Mouse (Mus musculus) layer of hippocampus, postnatal 10 days (tissue): ENCODE measurements around the gene Ptprj. TPM values are rescaled to one million over a fixed set of nuclear protein-coding genes. Genes with fewer than 3 reads are reported as not detected.
"Not testable (repeated sequence)": the region's sequence is repeated elsewhere in the genome, so short reads cannot be mapped to it uniquely, and the experiment has no call there.

Experiments
- DNase-seq, 2 experiments: peaks; one replicate each; pipeline ENCODE4 v3.0.0; 2021; ENCODE audit warnings: low spot score in 2 of 2
- total RNA-seq, 2 experiments: library from RNA; stranded (reverse); gene quantifications; 2 replicates each; pipeline ENCODE4 v1.2.3; 2021

Ptprj gene
- total RNA-seq, 2 experiments from 2014 or later, result 67.7 to 73.0 TPM

- no peak for DNase-seq
Observed at GRCm38 (mm10) chr2:90486226-90486755, 94.2 kb downstream of the Ptprj start.

GRCm38 (mm10) chr2:90481505-90481904 is 98.9 kb downstream of the Ptprj start:
- no peak for DNase-seq

DNA sequence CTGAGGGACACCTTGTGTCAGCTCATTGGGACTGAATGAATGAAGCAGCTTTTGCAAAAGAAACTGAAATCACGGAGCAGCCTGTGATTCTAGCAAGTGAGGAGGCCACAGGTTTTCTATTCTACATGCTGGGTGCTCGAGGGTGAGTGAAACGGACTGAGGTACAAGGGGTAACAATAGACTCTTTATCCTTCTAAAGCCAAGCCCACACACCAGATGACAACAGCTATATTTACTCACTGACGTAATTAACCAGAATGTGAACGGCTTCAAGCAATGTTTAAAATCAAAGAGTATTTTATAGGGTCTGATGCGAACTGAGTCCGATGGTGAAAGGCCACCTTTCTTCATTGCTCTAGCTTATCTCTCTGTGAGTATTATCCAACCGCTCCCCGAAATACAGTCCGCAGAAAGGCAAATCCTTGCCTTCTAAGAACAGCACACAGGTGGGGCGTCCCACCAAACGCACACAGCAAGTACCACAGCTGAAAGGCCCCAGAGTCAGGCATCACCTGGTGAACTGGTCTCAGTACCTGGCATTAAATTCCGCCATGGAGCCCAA is 99.6 kb downstream of the Ptprj start:
- no peak for DNase-seq

- no peak for DNase-seq
Observed at GRCm38 (mm10) chr2:90478531-90478930, 101.9 kb downstream of the Ptprj start.

DNA sequence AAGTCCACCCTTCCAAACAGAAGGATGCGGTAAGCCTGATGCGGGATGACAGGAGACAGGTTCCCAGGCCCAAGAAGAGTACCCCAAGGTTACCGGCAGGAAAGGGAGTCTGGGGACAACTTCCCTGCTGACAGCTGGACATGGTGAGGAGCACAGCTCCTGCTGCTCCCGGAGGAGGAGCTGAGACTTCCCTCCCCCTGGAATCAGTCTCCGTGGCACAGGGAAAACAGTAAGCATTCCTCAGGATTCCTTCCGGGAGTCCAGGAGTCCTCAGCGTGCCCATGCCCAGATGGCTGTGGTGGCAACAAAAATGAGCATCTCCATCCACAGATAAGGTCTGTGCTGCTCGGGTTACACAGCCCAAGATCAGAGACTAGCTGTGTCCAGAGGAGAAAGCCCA is 102.8 kb downstream of the Ptprj start:
- DNase-seq, result no peak

DNA sequence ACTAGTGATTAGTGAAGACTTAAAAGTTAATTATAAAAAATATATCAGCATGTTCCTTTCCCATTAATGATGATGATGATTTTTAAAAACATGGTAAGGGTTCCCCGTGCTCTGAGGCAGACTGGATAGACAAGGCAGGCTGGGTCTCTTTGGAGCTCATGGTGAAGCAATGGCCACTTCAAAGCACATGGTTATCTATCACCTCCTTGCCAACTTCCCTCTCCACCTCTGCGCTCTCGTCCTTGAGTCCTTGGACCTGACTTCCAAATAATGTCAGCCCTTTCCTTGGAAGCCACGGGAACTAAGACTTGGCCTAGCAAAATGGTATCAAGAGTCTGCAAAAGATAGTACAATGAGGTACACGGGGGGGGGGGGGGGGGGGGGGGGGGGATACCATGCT is 103.7 kb downstream of the Ptprj start:
- no peak for DNase-seq

GRCm38 (mm10) chr2:90476319-90476718 is 104.1 kb downstream of the Ptprj start:
- no peak for DNase-seq

DNA sequence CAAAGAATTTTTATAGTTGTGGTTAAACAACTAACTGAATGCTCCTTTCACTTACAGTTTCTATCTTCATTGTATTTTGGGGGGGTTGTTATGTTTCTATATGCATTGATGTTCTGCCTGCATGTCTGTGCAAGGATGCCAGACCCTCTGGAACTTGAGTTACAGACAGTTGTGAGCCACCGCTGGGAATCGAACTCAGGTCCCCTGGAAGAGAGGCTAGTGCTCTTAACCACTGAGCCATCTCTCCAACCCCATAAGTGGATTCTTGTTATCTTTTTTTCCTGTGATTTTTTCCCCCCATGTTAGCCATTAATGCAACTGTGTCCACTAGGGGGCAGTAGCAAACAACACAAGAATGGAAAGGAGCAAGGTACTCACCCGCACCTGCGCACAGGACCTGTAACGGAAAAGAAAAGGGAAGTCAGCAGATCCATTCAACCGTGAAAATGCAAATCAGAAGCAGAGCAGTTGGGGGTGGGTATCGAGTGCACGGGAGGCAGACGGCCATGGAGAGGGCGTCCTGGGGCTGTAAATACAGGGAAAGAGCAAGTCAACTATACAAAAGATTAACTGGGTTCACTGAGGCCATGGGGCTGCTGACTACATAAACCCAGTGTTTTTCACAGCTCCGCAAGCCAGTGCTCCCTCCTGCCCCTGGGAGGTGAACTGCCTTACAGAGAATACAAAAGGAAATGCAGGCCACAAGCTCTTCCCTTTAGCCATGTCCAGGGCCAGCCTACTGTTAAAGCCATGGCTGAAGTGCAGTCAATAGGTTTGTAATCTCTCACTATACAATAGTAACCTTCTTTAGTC is 105.6 kb downstream of the Ptprj start:
- peak; percentile 81 to 87 for DNase-seq

DNA sequence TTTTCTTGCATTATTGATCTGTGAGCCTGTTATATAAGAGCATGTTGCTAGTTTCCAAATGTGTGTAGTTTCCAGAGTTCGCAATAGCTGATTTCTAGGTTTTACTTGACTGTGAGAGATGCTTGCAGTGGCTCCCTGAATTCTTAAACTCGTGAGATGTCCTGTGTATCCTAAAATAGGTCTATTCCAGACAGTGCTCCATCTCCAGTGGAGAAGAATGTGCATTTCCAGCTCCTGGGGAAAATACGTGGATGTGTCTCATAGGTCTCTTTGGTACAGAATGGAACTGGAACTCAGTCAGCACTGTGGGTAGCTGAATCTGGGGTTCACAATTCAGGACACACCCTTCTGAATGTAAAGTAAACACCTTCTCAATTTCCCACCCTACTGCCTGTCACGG is 107.7 kb downstream of the Ptprj start:
- no peak for DNase-seq

GRCm38 (mm10) chr2:90470122-90470521 is 110.3 kb downstream of the Ptprj start:
- DNase-seq, result no peak

- no peak for DNase-seq
Observed at GRCm38 (mm10) chr2:90466480-90466879, 114.0 kb downstream of the Ptprj start.

DNA sequence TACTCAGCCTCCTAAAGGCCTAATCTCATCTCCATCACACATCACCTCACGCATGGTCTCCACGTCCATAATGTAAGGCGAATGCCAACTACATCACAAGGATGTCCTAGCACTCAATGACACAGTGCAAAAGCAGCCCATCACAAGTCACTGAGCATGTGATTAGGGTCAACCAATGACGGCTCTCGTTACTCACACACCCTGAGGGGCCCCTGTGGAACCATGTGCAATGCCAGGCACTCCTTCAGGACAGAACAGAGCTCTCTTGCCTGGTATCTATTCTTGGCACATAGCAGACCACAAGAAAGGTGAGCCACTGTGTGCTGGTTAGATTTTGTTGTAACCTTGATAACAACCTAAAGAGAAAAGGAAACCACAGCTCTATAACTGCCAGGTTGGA is 116.7 kb downstream of the Ptprj start:
- DNase-seq, result no peak

GRCm38 (mm10) chr2:90462252-90462651 is 118.2 kb downstream of the Ptprj start:
- no peak for DNase-seq

- DNase-seq, result no peak
Observed at GRCm38 (mm10) chr2:90457946-90458345, 122.5 kb downstream of the Ptprj start.

DNA sequence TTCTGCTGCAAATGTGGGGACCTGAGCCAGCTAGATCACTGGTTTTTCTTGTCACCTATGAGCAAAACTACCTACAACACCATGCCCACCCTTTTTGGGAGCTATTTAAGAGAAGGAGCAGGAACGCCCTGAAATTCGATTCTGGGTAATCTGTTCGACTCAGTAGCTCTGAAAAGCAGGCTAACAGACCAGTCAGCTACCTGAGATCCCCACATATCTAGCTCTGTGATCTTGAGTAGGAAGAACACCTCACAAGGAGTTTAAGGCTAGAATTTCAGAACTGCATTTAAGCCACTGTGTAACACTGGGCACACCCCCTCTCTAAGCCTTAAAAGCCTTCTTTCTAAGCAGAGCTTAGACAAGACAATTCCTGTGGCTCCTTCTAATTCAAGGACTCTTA is 128.1 kb downstream of the Ptprj start:
- no peak for DNase-seq

DNA sequence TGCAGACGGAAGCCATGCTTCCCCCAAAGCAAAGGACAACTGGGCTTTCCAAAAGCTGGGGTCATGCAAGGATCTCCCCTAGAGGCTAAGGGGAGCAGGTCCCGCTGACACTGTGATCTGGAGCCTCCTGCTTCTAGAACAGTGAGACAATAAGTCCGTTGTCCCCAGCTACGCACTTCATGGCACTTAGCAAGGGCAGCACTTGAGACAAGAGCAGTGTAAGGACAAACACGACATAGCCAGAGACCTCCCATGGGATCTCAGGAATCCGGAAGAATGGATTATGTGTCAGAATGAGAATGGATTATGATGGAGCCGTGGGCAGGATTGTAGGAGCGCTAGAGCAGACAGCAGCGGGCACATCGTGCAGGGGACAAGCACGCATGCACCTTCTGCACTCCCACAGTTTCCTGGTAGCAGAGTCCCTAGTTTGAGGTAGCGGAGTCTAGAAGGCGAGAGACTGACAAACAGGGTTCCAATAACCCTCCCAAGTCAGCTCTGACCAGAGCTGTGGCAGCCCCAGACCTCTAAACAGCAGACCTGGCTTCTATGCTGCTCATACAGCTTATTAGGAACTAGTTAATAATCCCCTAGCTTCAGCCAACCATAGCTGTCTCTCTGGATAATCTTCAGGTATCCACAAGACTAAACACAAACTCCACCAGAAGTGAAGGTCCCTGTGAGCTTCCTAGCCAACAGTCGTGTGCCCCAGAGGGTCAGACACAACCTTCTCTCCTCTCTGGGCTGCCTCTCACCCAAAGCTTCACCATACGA is 131.3 kb downstream of the Ptprj start:
- DNase-seq, result no peak

GRCm38 (mm10) chr2:90443811-90444210 is 136.6 kb downstream of the Ptprj start:
- DNase-seq, result no peak

DNA sequence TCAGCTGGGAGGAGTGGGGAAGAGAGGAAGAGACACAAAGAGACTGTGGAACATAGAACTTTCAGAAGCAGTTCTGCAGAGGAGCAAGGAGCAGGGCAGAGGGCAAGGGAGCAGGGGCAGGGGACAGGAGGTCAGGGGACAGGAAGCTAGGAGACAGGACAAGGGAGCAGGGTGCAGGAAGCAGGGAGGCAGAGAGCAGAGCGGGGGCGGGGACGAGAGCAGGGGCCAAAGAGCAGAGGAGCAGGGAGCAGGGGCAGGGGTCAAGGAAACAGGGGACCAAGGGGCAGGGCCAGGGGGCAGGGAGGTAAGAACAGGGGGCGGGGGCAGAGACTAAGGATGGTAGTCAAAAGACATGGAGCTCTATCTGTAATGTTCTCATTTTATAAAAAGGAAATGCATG is 138.6 kb downstream of the Ptprj start:
- DNase-seq, result not testable (repeated sequence)

- not testable (repeated sequence) for DNase-seq
Observed at GRCm38 (mm10) chr2:90440169-90440568, 140.3 kb downstream of the Ptprj start.

GRCm38 (mm10) chr2:90437453-90437852 is 143.0 kb downstream of the Ptprj start:
- DNase-seq, result not testable (repeated sequence)

DNA sequence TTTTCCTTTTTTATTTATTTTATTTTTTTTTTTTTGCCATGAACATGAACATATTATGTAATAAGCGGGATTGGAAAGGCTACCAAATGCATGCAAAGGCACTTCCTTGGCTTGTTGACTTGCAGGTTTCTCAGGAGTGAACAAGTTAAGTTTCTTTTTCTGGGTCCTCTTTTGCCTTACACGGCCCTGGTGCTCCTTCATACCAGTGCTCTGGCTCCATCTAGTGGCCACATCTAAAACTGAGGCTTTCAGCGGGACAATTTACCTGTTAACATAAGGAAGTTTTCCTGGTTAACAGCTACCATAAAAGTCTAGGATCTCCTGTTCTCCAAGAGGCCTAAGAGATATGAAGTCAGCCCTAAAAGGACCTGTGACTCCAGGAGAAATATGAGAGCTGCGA is 150.7 kb downstream of the Ptprj start:
- DNase-seq, result not testable (repeated sequence)
